Mouse (Mus musculus) embryonic facial prominence, embryonic 14.5 days (tissue): Measurements from ENCODE around the gene Prune2. TPM values are rescaled to one million over a fixed set of nuclear protein-coding genes. Genes with fewer than 3 reads are reported as not detected.

Source experiments
- ATAC-seq: fragments of 200-750 bp; cut with Nextera tagmentation; 2 replicates; pipeline ENCODE4 v1.8.0; 2017; ENCODE audit warnings: low read depth, moderate number of reproducible peaks, moderate TSS enrichment
- DNase-seq: peaks from one replicate; pipeline ENCODE4 v3.0.0-alpha.2; 2015; ENCODE audit warnings: low spot score
- H3K27ac ChIP-seq: fragments of 300-500 bp; sonication (generic); replicated peaks from 2 replicates; pipeline ENCODE4 v1.5.1; 2014; ENCODE audit warnings: low read depth, mild to moderate bottlenecking, low read length, moderate library complexity
- H3K27me3 ChIP-seq: fragments of 300-500 bp; sonication (generic); replicated peaks from 2 replicates; pipeline ENCODE4 v1.6.1; 2014; ENCODE audit warnings: low read length; ENCODE audit not compliant: control insufficient read depth, insufficient read depth
- H3K36me3 ChIP-seq: fragments of 300-500 bp; sonication (generic); 2 replicates; pipeline ENCODE4 v1.6.1; 2014; ENCODE audit warnings: low read length, mixed read lengths; ENCODE audit not compliant: control insufficient read depth, insufficient read depth
- H3K4me1 ChIP-seq: fragments of 300-500 bp; sonication (generic); 2 replicates; pipeline ENCODE4 v1.6.1; 2014; ENCODE audit warnings: antibody characterized with exemption, low read length; ENCODE audit not compliant: control insufficient read depth, insufficient read depth
- H3K4me2 ChIP-seq: fragments of 300-500 bp; sonication (generic); 2 replicates; pipeline ENCODE4 v1.6.1; 2014; ENCODE audit warnings: low read depth, mild to moderate bottlenecking, low read length, moderate library complexity, mixed read lengths
- H3K4me3 ChIP-seq: fragments of 300-500 bp; sonication (generic); 2 replicates; pipeline ENCODE4 v1.5.1; 2014; ENCODE audit warnings: low read depth, mild to moderate bottlenecking, low read length
- H3K9ac ChIP-seq: fragments of 300-500 bp; sonication (generic); 2 replicates; pipeline ENCODE4 v1.6.1; 2014; ENCODE audit warnings: low read depth, mild to moderate bottlenecking, low read length, moderate library complexity, mixed read lengths
- H3K9me3 ChIP-seq: fragments of 300-500 bp; sonication (generic); 2 replicates; pipeline ENCODE4 v1.6.1; 2016; ENCODE audit warnings: low read length; ENCODE audit not compliant: control insufficient read depth
- WGBS: fragments of 180-500 bp; shearing (Covaris S2); extraction: QIAGEN DNeasy Blood & Tissue Kit; methylation state at CpG from one replicate; pipeline ENCODE4 v1.1.7; 2014; 5-methylcytosine and 5-hydroxymethylcytosine counted together
- polyA plus RNA-seq: library from polyadenylated mRNA; unstranded; fragments of >200 nt; fragmentation: Nextera tagmentation; extraction: Ambion mirVana; gene quantifications from 2 replicates; pipeline ENCODE4 v1.2.1, GENCODE M21; 2014

The Prune2 gene
- polyA plus RNA-seq, 1 experiment from 2014 or later: 5.8 TPM

DNA sequence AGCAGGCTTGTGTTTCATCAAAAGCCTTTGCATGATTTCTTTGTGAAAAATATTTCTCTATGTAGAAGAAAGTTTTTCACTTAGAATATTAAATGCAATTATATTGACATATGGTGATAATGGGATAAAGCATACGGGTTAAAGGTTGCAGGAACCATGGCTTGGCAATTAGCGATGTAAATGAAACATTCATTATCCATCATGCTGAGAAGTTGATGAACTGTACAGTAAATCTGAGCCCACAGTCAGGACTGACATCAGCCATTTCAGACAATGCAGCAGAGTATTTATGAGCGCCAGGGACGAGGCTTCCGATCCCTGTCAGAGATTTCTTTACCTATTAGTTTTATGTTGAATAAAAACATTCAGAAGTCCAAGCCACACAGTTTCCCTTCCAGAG lies 104.2 kb downstream of the Prune2 start:
- no peak for DNase-seq

DNA sequence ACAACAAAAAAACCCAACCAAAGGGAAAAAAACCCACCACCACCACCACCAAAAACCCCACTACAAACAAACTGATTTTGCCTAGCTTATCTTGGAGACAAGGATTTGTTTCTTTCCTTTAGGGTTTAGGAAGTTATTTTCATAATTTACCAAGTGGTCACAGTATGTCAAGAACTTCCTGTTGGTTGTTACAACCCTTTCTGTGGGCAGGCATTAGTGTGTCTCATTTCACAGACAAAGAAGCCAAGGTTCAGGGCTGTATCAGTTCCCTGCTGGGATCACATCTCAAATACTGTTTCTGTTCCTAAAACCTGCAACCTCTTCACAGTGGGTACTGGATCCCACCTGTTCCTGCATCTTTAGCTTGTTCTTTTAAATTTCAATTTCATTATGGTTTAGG lies 108.5 kb downstream of the Prune2 start:
- no peak overlapping the region for H3K27ac ChIP-seq
- no peaks in the 10 kb centered on the region for H3K9me3 ChIP-seq
- H3K4me3 ChIP-seq: no peak overlapping the region
- no peak overlapping the region for H3K4me2 ChIP-seq
- ATAC-seq (no peak), DNase-seq (no peak)
- H3K9ac ChIP-seq: no peak overlapping the region
- no peaks in the 10 kb centered on the region for H3K36me3 ChIP-seq
- H3K27me3 ChIP-seq: no peaks in the 10 kb centered on the region
- H3K4me1 ChIP-seq: no peaks in the 10 kb centered on the region

More for the DNA sequence above, 104.2 kb downstream of the Prune2 start:
- 84% methylated on average over 5 of the region's 5 CpGs for WGBS
- no peak for ATAC-seq
- Histone ChIP-seq H3K27me3 (no peaks in the 10 kb centered on the region), H3K4me1 (no peaks in the 10 kb centered on the region), H3K4me2 (no peak overlapping the region), H3K27ac (no peak overlapping the region), H3K9me3 (no peaks in the 10 kb centered on the region), H3K36me3 (no peaks in the 10 kb centered on the region), H3K4me3 (no peak overlapping the region), H3K9ac (no peak overlapping the region)

DNA sequence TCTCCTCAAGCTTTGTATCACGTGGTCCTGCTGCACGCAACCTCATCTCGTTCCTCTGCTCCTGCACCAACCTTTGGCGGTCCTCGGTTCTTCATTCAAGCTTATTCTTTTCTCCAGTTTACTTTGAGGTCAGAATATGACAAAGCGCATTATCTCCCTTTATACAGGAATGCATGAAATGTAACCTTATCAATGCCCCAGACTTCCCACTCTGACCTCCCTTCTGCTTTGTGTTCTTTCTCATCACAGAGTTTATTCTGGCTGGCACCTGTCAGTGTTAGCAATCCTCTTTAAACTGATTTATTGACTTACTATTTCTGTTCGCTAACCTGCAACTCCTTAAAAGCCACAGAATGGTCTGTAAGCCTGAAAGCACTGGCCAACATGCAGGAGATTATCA lies 113.1 kb downstream of the Prune2 start:
- Histone ChIP-seq H3K4me1 (no peaks in the 10 kb centered on the region), H3K27me3 (no peaks in the 10 kb centered on the region), H3K4me3 (no peak overlapping the region), H3K4me2 (no peak overlapping the region), H3K9me3 (no peaks in the 10 kb centered on the region), H3K27ac (no peak overlapping the region), H3K9ac (no peak overlapping the region), H3K36me3 (no peaks in the 10 kb centered on the region)
- no peak for ATAC-seq
- 86% methylated on average over 7 of the region's 7 CpGs for WGBS
- DNase-seq: no peak

DNA sequence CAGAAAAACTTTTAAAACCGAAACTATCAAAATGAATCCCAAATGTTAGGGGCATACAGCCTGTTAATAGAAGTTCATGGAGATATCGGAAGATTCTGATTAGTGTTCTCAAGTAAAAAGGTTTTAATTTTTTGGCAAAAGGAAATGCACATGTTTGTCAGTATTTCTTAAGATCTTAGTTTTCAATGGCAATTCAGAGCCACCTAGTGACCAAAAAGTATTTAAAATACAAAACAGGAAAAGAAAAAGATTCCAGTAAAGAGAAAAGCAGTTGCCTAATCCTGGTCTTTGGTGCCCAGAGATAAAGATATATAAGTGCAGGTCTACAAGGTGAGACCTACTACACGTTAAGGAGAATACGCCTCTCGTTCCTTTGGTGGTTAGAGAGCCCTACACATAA lies 115.3 kb downstream of the Prune2 start:
- no peak overlapping the region for H3K4me3 ChIP-seq
- H3K4me2 ChIP-seq: no peak overlapping the region
- H3K27me3 ChIP-seq: no peaks in the 10 kb centered on the region
- H3K4me1 ChIP-seq: no peaks in the 10 kb centered on the region
- ATAC-seq (no peak), DNase-seq (no peak)
- H3K36me3 ChIP-seq: no peaks in the 10 kb centered on the region
- no peak overlapping the region for H3K27ac ChIP-seq
- H3K9ac ChIP-seq: no peak overlapping the region
- 81% methylated on average over 5 of the region's 5 CpGs for WGBS
- no peaks in the 10 kb centered on the region for H3K9me3 ChIP-seq

DNA sequence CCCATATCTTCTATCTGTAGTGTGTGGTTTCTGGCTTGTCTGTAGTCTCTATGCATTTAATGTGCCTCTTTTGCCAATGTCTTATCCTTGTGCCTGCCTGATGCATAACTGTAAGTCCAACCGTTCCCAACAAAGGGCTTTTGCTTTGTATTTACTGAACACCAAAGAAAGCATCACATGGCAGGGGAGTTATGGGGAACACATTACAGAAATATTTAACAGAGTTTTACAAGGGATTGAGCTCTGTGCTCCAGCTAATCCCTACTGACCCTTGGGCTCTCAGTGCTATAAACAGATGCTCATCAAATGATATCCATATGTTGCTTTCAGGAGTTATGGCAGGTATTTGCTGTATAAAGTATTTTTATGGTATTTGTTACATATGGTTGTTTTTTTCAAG lies 116.3 kb downstream of the Prune2 start:
- ATAC-seq: no peak
- WGBS: 49% methylated on average over 1 of the region's 1 CpGs

DNA sequence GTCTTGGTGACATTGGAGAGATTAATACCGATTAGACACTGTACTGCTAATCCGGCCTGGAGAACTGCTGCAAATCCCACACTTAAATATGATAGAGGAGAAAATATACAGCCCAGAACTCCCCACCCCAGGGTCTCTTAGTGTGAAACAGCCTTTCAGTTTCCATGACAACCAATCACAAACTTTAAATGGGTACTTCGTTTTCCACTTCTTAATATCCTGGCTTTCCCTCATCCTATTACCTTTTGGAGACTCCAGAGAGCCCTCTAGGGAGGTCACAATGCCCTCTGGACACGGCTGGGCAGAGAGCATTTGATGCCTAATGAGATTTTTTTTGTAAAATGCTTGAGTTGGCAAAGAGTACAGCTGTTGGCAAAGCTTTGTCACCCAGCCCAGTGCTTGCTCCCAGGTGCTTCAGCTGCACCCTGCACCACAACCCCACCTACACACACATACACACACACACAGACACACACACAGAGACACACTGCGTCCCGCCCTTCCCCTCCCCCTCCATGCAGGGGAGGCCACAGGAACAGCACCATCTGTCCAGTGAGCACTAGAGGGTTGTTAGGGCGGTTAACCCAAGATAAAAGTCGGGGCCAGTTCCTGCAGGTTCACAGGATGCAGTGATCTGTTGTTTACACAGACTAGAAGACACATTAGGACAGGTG lies 122.9 kb downstream of the Prune2 start:
- 47% methylated on average over 6 of the region's 8 CpGs for WGBS
- no peak for DNase-seq

More for the DNA sequence above, 116.3 kb downstream of the Prune2 start:
- H3K27me3 ChIP-seq: no peaks in the 10 kb centered on the region
- no peaks in the 10 kb centered on the region for H3K36me3 ChIP-seq
- no peak overlapping the region for H3K9ac ChIP-seq
- H3K4me3 ChIP-seq: no peak overlapping the region
- DNase-seq: no peak
- no peak overlapping the region for H3K27ac ChIP-seq
- no peaks in the 10 kb centered on the region for H3K9me3 ChIP-seq
- H3K4me1 ChIP-seq: no peaks in the 10 kb centered on the region
- H3K4me2 ChIP-seq: no peak overlapping the region

DNA sequence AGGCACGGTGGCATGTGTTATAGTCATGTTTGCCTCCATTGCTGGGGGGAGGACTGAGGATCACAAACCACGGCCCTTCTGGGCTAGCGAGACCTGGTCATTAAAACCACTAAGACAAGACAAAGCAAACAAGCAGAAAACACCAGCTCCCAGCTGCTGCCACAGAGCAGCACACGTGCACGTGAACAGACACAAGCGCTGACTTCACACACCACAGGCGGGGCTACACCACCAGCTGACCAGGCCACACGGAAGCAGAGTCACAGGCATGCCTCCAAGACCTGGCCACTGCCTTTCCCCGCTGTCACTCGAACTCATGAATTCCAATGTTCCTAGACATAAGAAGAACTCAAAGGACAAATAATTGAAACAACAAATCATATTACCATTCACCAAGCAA lies 125.5 kb downstream of the Prune2 start:
- WGBS: 77% methylated on average over 10 of the region's 10 CpGs
- DNase-seq (no peak), ATAC-seq (no peak)
- no peak overlapping the region for H3K4me2 ChIP-seq
- H3K4me1 ChIP-seq: no peaks in the 10 kb centered on the region
- no peaks in the 10 kb centered on the region for H3K27me3 ChIP-seq
- H3K27ac ChIP-seq: no peak overlapping the region
- H3K4me3 ChIP-seq: no peak overlapping the region
- no peaks in the 10 kb centered on the region for H3K36me3 ChIP-seq
- H3K9ac ChIP-seq: no peak overlapping the region
- H3K9me3 ChIP-seq: no peaks in the 10 kb centered on the region

More for the DNA sequence above, 122.9 kb downstream of the Prune2 start:
- ATAC-seq: no peak
- H3K9ac ChIP-seq: no peak overlapping the region
- H3K9me3 ChIP-seq: no peaks in the 10 kb centered on the region
- no peak overlapping the region for H3K4me2 ChIP-seq
- H3K27ac ChIP-seq: no peak overlapping the region
- H3K4me1 ChIP-seq: no peaks in the 10 kb centered on the region
- H3K36me3 ChIP-seq: no peaks in the 10 kb centered on the region
- no peaks in the 10 kb centered on the region for H3K27me3 ChIP-seq
- no peak overlapping the region for H3K4me3 ChIP-seq

DNA sequence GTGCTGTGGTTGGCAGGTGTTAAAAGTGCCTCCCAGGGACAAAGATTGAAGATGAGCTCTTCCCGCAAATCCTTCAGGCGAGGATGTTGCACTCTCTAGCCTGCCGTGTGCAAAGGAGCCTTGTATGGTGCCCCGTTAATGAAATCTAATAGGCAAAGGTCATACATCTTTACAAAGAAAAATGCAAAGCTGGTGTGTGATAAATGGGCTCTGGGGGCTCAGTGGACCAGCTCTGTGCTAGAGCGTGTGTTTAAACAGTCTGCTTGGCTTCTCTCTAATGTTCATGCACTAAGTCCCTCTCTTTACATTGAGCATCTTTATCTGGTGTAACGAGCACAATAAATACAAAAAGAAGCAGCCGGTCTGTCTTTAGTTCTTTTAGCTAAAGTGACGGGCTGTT lies 138.1 kb downstream of the Prune2 start:
- H3K36me3 ChIP-seq: no peaks in the 10 kb centered on the region
- DNase-seq: no peak
- no peak overlapping the region for H3K4me3 ChIP-seq
- H3K9me3 ChIP-seq: no peaks in the 10 kb centered on the region
- no peaks in the 10 kb centered on the region for H3K27me3 ChIP-seq
- H3K9ac ChIP-seq: no peak overlapping the region
- H3K4me1 ChIP-seq: no peaks in the 10 kb centered on the region
- ATAC-seq: no peak
- no peak overlapping the region for H3K27ac ChIP-seq
- H3K4me2 ChIP-seq: no peak overlapping the region
- WGBS: 35% methylated on average over 8 of the region's 8 CpGs

DNA sequence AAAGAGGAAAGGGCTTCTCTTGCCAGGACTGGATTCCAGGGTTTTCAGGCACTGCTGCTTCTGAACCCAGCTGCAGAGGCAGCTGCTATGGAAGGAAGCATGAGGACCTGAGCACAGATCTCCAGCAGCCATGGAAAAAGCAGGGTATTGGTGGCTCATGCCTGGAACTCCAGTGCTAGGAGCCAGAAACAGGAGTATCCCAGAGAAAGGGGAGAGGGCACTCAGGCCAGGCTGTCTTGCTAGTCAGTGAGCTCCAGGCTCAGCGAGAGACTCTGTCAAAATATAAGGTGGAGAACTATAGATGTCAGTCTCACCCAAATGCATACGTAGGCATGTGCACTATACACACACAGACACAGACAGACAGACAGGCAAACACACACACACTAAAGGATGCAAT lies 140.4 kb downstream of the Prune2 start:
- H3K4me2 ChIP-seq: no peak overlapping the region
- H3K36me3 ChIP-seq: no peaks in the 10 kb centered on the region
- DNase-seq: no peak
- no peaks in the 10 kb centered on the region for H3K4me1 ChIP-seq
- H3K27ac ChIP-seq: no peak overlapping the region
- H3K9ac ChIP-seq: no peak overlapping the region
- no peaks in the 10 kb centered on the region for H3K9me3 ChIP-seq
- 98% methylated on average over 2 of the region's 2 CpGs for WGBS
- ATAC-seq: no peak
- no peak overlapping the region for H3K4me3 ChIP-seq
- no peaks in the 10 kb centered on the region for H3K27me3 ChIP-seq
